Mouse (Mus musculus) myocyte (in vitro differentiated cells): ENCODE results near the gene Plekha8. TPM values are rescaled to one million over a fixed set of nuclear protein-coding genes. Genes with fewer than 3 reads are reported as not detected.
A peak's percentile ranks its signal among the peaks of the same experiment; 100 is the strongest.

ENCODE experiments used
- H3K27me3 ChIP-seq: one replicate; pipeline ENCODE4 v1.6.1; 2011; ENCODE audit not compliant: control insufficient read depth, insufficient read depth, insufficient read length
- H3K36me3 ChIP-seq: one replicate; pipeline ENCODE4 v1.6.1; 2011; ENCODE audit not compliant: control insufficient read depth, insufficient read depth
- H3K4me2 ChIP-seq: one replicate; pipeline ENCODE4 v1.6.1; 2011; ENCODE audit warnings: low read depth, control low read depth
- H3K4me3 ChIP-seq: one replicate; pipeline ENCODE4 v1.5.1; 2011; ENCODE audit warnings: mild to moderate bottlenecking, control low read depth, moderate library complexity
- H3K79me2 ChIP-seq: one replicate; pipeline ENCODE4 v1.6.1; 2011; ENCODE audit not compliant: control insufficient read depth, insufficient read depth
- H3ac ChIP-seq: one replicate; pipeline ENCODE4 v1.6.1; 2011; ENCODE audit not compliant: control insufficient read depth, insufficient read length
- CEBPB ChIP-seq: IDR thresholded peaks from 2 replicates; pipeline ENCODE4 v1.6.1; 2011; ENCODE audit warnings: mild to moderate bottlenecking, moderate library complexity; ENCODE audit not compliant: poor library complexity, insufficient read depth, severe bottlenecking
- E2F4 ChIP-seq: IDR thresholded peaks from one replicate; pipeline ENCODE4 v1.6.1; 2011; ENCODE audit warnings: mild to moderate bottlenecking, control low read depth, moderate library complexity; ENCODE audit not compliant: insufficient read depth
- MAX ChIP-seq: IDR thresholded peaks from one replicate; pipeline ENCODE4 v1.6.1; 2011; ENCODE audit warnings: low read depth, mild to moderate bottlenecking, control low read depth
- MYOD1 ChIP-seq, 3 experiments: IDR thresholded peaks; one replicate each; pipeline ENCODE4 v1.6.1; 2011; ENCODE audit warnings: control low read depth in 2 of 3, low read depth in 2 of 3, mild to moderate bottlenecking in 2 of 3, moderate library complexity in 1 of 3; ENCODE audit not compliant: insufficient read length in 2 of 3, control insufficient read depth in 1 of 3
- MYOG ChIP-seq, 3 experiments: IDR thresholded peaks; one replicate each; pipeline ENCODE4 v1.6.1; 2011; ENCODE audit warnings: control low read depth in 2 of 3, low read depth in 2 of 3, mild to moderate bottlenecking in 2 of 3; ENCODE audit not compliant: insufficient read length in 2 of 3, control insufficient read depth in 1 of 3, insufficient read depth in 1 of 3
- POLR2A ChIP-seq: IDR thresholded peaks from one replicate; pipeline ENCODE4 v1.6.1; 2011; ENCODE audit warnings: low read depth, mild to moderate bottlenecking, control low read depth, moderate library complexity; ENCODE audit not compliant: insufficient read length
- POLR2AphosphoS2 ChIP-seq: IDR thresholded peaks from one replicate; pipeline ENCODE4 v1.6.1; 2011; ENCODE audit warnings: low read depth, control low read depth; ENCODE audit not compliant: insufficient read length
- REST ChIP-seq: IDR thresholded peaks from one replicate; pipeline ENCODE4 v1.6.1; 2011; ENCODE audit warnings: mild to moderate bottlenecking, control low read depth, moderate library complexity; ENCODE audit not compliant: insufficient read depth, insufficient read length
- SRF ChIP-seq: IDR thresholded peaks from one replicate; pipeline ENCODE4 v1.6.1; 2011; ENCODE audit warnings: low read depth; ENCODE audit not compliant: control insufficient read depth, insufficient read length
- TCF12 ChIP-seq: IDR thresholded peaks from one replicate; pipeline ENCODE4 v1.6.1; 2011; ENCODE audit warnings: mild to moderate bottlenecking, control low read depth; ENCODE audit not compliant: poor library complexity, insufficient read depth, severe bottlenecking
- TCF3 ChIP-seq: IDR thresholded peaks from one replicate; pipeline ENCODE4 v1.6.1; 2011; ENCODE audit warnings: low read depth, control low read depth; ENCODE audit not compliant: insufficient read length
- USF1 ChIP-seq: IDR thresholded peaks from one replicate; pipeline ENCODE4 v1.6.1; 2011; ENCODE audit warnings: low read depth, mild to moderate bottlenecking, control low read depth, moderate library complexity
- polyA plus RNA-seq: library from polyadenylated mRNA; unstranded; fragments of >200 nt; fragmentation: generic; extraction: Trizol; gene quantifications from one replicate; pipeline ENCODE4 v1.2.1, GENCODE M21; 2012; ENCODE audit warnings: missing spikeins

The Plekha8 gene
- polyA plus RNA-seq, 1 experiment = 3.6 TPM

DNA sequence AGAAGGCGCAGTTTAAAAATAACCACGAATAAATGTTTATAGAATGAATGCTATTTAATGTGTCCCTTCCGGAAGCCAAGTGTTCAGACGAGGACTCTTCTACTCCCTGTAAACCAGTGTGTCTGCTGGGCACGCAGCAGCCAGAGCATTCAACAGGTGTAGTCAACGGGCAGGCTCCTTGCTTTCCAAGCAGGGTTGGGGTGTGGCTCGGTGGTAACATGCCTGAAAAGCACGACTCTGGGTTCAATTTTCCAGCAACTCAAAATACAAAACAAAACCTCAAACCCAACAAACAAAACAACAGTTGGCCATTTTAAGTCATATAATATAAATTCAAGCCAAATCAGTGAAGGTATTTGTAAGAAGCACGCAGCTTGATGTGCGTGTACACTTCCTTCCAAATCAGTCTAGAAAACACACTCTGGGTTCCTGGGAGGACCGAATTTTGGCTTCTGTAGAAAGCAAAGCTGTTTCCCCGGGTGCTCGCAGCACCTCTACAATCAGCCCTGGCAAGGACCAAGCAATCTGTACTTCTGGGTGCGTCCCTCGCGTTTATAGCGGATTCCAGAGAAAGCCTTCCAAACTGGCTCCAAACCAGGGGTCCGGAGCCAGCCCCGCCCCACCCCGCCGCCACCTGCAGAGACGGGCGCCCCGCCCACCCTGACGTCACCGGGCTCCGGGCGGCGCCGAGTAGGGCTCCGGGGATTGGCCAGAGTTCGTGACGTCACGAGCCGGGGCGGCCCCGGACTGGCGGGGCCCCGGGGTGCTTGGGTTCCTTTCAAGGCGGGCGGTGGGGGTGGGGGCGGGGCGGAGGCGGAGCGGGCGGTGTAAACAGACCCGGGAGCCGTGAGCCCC lies 86.2 kb downstream of the Plekha8 start, which contains the start of gene Mturn:
Gene Mturn (plus strand): TSS at position 734 of the 855 bp plus-strand sequence.
- Histone ChIP-seq H3K4me3 (peak within 1 kb of the TSS; percentile 36), H3K36me3 (no peaks in the 10 kb centered on the region), H3K79me2 (no peaks in the 10 kb centered on the region), H3ac (no peak within 1 kb of the TSS), H3K27me3 (peaks cover 4% of the 10 kb centered on the region), H3K4me2 (peak within 1 kb of the TSS; percentile 97)
- TF ChIP-seq TCF12 (no peak), POLR2AphosphoS2 (no peak), MYOG (IDR thresholded peaks at IDR 0.05; ENCODE audit: control insufficient read depth in 1 of 3, insufficient read depth in 1 of 3, insufficient read length in 2 of 3, low read depth in 2 of 3) (peak in 1 of 3 experiments; percentile 27), MAX (no peak), TCF3 (no peak), E2F4 (no peak), USF1 (no peak), SRF (no peak), MYOD1 (IDR thresholded peaks at IDR 0.05; ENCODE audit: control insufficient read depth in 1 of 3, insufficient read length in 2 of 3, low read depth in 2 of 3) (peak in 1 of 3 experiments; percentile 24)

DNA sequence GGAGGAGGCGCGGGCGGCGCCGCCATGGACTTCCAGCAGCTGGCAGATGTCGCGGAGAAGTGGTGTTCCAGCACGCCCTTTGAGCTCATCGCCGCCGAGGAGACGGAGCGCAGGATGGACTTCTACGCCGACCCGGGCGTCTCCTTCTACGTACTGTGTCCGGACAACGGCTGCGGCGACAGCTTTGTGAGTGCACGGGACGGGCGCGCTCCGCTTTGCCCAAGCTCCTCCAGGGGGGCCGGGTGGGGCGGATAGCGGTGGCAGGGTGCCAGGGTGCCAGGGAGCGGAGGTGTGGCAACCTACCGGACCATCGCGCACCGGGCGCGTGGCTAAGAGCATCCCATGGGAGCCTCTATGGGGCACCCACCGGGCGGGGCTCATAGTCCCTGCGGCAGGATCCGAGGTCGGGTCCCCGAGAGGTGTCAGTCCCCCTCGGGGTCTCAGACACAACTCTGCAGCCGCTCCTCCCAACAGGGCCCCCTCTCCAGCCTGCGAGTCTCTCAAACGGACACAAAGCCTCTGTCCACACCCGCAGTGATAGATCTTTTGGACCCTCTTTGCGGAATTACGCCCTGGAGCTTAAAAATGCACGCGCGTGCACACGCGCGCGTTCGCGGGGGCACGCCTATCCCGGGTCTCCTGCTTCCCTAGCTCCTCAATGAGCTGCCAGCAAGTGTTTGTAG lies 87.0 kb downstream of the Plekha8 start:
- TF ChIP-seq MYOD1 (IDR thresholded peaks at IDR 0.05; ENCODE audit: control insufficient read depth in 1 of 3, insufficient read length in 2 of 3, low read depth in 2 of 3) (peak in 2 of 3 experiments; percentile 25 to 65), CEBPB (no peak), MYOG (IDR thresholded peaks at IDR 0.05; ENCODE audit: control insufficient read depth in 1 of 3, insufficient read depth in 1 of 3, insufficient read length in 2 of 3, low read depth in 2 of 3) (peak in 2 of 3 experiments; percentile 18 to 51), POLR2A (peak; percentile 66)
- H3K36me3 ChIP-seq = no peaks in the 10 kb centered on the region
- H3K27me3 ChIP-seq = peaks cover 4% of the 10 kb centered on the region
- peak overlapping the region; percentile 89 for H3K4me2 ChIP-seq
- no peak overlapping the region for H3ac ChIP-seq
- H3K79me2 ChIP-seq = no peaks in the 10 kb centered on the region
- peak overlapping the region; percentile 36 for H3K4me3 ChIP-seq

DNA sequence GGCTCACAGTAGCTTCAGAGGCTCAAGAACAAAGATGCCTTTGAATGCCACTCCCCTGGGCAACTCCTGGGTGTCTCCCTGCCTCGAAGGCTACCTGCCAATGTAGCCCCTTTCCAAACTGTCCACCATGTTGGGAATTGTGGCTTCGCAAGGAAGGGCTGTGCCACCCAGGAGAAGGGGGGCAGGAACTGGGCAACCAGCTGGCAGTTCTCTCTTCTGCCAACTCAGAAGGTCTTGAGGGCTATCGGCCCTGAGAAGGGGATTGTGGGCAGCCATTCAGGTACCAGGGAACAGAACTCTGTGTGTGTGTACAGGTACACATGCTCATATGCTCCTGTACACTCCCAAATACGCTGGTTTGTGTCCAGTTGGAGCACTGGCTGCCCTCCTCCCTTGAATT lies 89.2 kb downstream of the Plekha8 start:
- no peak overlapping the region for H3K4me3 ChIP-seq
- no peaks in the 10 kb centered on the region for H3K36me3 ChIP-seq

DNA sequence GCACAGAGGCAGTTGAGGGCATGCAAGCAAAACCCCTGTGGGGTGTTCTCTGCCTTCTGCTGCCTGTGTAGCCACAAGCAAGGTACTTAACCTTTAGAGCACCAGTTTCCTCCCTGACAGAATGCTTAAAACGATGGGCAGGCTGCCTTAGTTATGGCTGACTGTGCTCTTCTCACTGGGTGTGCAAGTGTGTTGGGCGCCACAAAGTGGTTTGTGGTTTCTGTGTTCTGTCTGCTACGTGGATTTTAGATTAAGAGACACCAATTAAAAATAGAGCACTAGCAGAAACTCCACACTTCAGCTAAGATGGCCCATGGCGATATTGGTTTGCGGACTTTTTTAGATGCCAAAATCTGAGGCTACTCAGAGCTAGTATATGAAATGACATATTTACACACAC lies 90.2 kb downstream of the Plekha8 start:
- H3K36me3 ChIP-seq = no peaks in the 10 kb centered on the region
- no peak overlapping the region for H3K4me2 ChIP-seq
- H3K27me3 ChIP-seq = no peaks in the 10 kb centered on the region
- no peak overlapping the region for H3ac ChIP-seq
- H3K79me2 ChIP-seq = no peaks in the 10 kb centered on the region
- no peak overlapping the region for H3K4me3 ChIP-seq
- no peak for TF ChIP-seq MAX
- TF ChIP-seq E2F4 = no peak
- TF ChIP-seq MYOG (IDR thresholded peaks at IDR 0.05; ENCODE audit: control insufficient read depth in 1 of 3, insufficient read depth in 1 of 3, insufficient read length in 2 of 3, low read depth in 2 of 3) = no peak
- TF ChIP-seq USF1 = no peak
- TF ChIP-seq TCF3 = no peak
- TF ChIP-seq REST = no peak
- no peak for TF ChIP-seq POLR2AphosphoS2
- no peak for TF ChIP-seq TCF12
- no peak for TF ChIP-seq CEBPB
- TF ChIP-seq SRF = no peak
- TF ChIP-seq MYOD1 (IDR thresholded peaks at IDR 0.05; ENCODE audit: control insufficient read depth in 1 of 3, insufficient read length in 2 of 3, low read depth in 2 of 3) = no peak
- no peak for TF ChIP-seq POLR2A

More for the DNA sequence above, 89.2 kb downstream of the Plekha8 start:
- Histone ChIP-seq H3K79me2 (no peaks in the 10 kb centered on the region), H3ac (no peak overlapping the region), H3K27me3 (peaks cover 4% of the 10 kb centered on the region), H3K4me2 (no peak overlapping the region)
- no peak for TF ChIP-seq TCF12

- no peaks in the 10 kb centered on the region for H3K27me3 ChIP-seq
- no peak overlapping the region for H3ac ChIP-seq
- H3K4me3 ChIP-seq = no peak overlapping the region
- H3K79me2 ChIP-seq = no peaks in the 10 kb centered on the region
- TF ChIP-seq CEBPB (no peak), SRF (no peak), MAX (no peak)
- peak overlapping the region; percentile 26 for H3K4me2 ChIP-seq
- no peaks in the 10 kb centered on the region for H3K36me3 ChIP-seq
These were observed 90.9 kb downstream of the Plekha8 start for GRCm38 (mm10) chr6:54685716-54686395.
